ENCODE assay signal across 8 mouse cellular contexts in genomic region chr17:28349901-28350465, GRCm38 (mm10). TPM values are rescaled to one million over a fixed set of nuclear protein-coding genes. Genes with fewer than 3 reads are reported as not detected.
DNase-seq lines count a peak whose midpoint lies in the region; ATAC-seq lines count a peak whose summit lies in the region.

No protein-coding gene starts in this region.

- peak; percentile 43 for ATAC-seq in midbrain, embryonic 14.5 days (ENCODE audit: low FRiP score, low TSS enrichment)

- no peaks in the 10 kb centered on the region for H3K9me3 ChIP-seq in midbrain, embryonic 14.5 days (ENCODE audit: control insufficient read depth, low read length)

- peak overlapping the region; percentile 88 for H3K4me2 ChIP-seq in midbrain, embryonic 14.5 days (ENCODE audit: low read length)

- peaks cover 19% of the 10 kb centered on the region for H3K27me3 ChIP-seq in midbrain, embryonic 14.5 days (ENCODE audit: control insufficient read depth, insufficient read depth, low read length)

- peak overlapping the region; percentile 41; the same call in 1 of the 2 replicates for H3K27ac ChIP-seq in midbrain, embryonic 14.5 days (replicated peaks; ENCODE audit: low read depth, low read length)

- H3K36me3 ChIP-seq in midbrain, embryonic 14.5 days (ENCODE audit: control insufficient read depth, insufficient read depth, low read length): no peaks in the 10 kb centered on the region

- H3K9ac ChIP-seq in midbrain, embryonic 14.5 days (replicated peaks; ENCODE audit: low read length): peak overlapping the region; percentile 58

- WGBS in midbrain, embryonic 14.5 days: under 1% methylated on average over 51 of the region's 54 CpGs

- intact Hi-C loops in gastrocnemius, postnatal 14 days (cut with DNase I; ENCODE audit: low total_unique reads): no loop called here

- peak overlapping the region; percentile 54 for H3K4me3 ChIP-seq in midbrain, embryonic 14.5 days (replicated peaks; ENCODE audit: low read depth, low read length)

- H3K4me1 ChIP-seq in midbrain, embryonic 14.5 days (ENCODE audit: control insufficient read depth, insufficient read depth, low read length): peaks cover 14% of the 10 kb centered on the region

- peak; percentile 50 to 57 for DNase-seq in adrenal gland, adult 18-20 months (ENCODE audit: low spot score in 2 of 2)
- no peak for DNase-seq in adrenal gland, adult 8-10 months
- DNase-seq in adrenal gland, adult 2 months: peak; percentile 78
- peak; percentile 56 for DNase-seq in gastrocnemius, postnatal 14 days
- peak; percentile 82 for DNase-seq in kidney, adult 9 months
- peak; percentile 68 for DNase-seq in midbrain, embryonic 14.5 days
- DNase-seq in spleen, postnatal 14 days (ENCODE audit: low spot score in 2 of 2): no peak
- DNase-seq in cerebellum, adult 18-20 months: no peak

RNA-seq across cellular contexts. Expression of gene Tead3, which starts 0.6 kb away (rescaled TPM):
- 1 to 10 TPM; 7.4 to 8.5 TPM for total RNA-seq in adrenal gland, adult 18-20 months (2021)
- 10 to 100 TPM in 3 of 4 experiments, 1 to 10 TPM in 1; 8.5 to 21.1 (median 13.3) TPM for total RNA-seq in adrenal gland, adult 8-10 months (2022)
- 10 to 100 TPM in 1 of 2 experiments, 1 to 10 TPM in 1; 8.6 to 12.5 TPM for total RNA-seq in adrenal gland, adult 2 months (2021)
- 15.9 and 17.6 TPM in 2 replicates for polyA plus RNA-seq in adrenal gland, adult 2 months (2012; rRNA removed)
- total RNA-seq in gastrocnemius, postnatal 14 days (2021): 10 to 100 TPM in 1 of 2 experiments, 1 to 10 TPM in 1; 9.3 to 11.5 TPM
- polyA plus RNA-seq in midbrain, embryonic 14.5 days (2014; fragmentation: Nextera tagmentation; extraction: Ambion mirVana): 0.78 and 1.7 TPM in 2 replicates

RNA-seq across cellular contexts. Expression of gene Tulp1, which starts 15.0 kb away (rescaled TPM):
- not detected for total RNA-seq in adrenal gland, adult 18-20 months (2021)
- under 1 TPM in 2 of 4 experiments, not detected in 2; 0.16 to 0.49 TPM for total RNA-seq in adrenal gland, adult 8-10 months (2022)
- not detected for total RNA-seq in adrenal gland, adult 2 months (2021)
- 0.49 and 0.91 TPM in 2 replicates for polyA plus RNA-seq in adrenal gland, adult 2 months (2012; rRNA removed)
- total RNA-seq in gastrocnemius, postnatal 14 days (2021): not detected
- 1.4 and 1.5 TPM in 2 replicates for polyA plus RNA-seq in midbrain, embryonic 14.5 days (2014; fragmentation: Nextera tagmentation; extraction: Ambion mirVana)

RNA-seq across cellular contexts. Expression of gene Rpl10a, which starts 21.7 kb away (rescaled TPM):
- 100 to 1,000 TPM; 760 to 827 TPM for total RNA-seq in adrenal gland, adult 18-20 months (2021)
- total RNA-seq in adrenal gland, adult 8-10 months (2022): 100 to 1,000 TPM; 742 to 804 (median 775) TPM
- 100 to 1,000 TPM; 826 to 935 TPM for total RNA-seq in adrenal gland, adult 2 months (2021)
- 2,217 and 2,897 TPM in 2 replicates for polyA plus RNA-seq in adrenal gland, adult 2 months (2012; rRNA removed)
- total RNA-seq in gastrocnemius, postnatal 14 days (2021): 100 to 1,000 TPM; 541 to 620 TPM
- 401 and 423 TPM in 2 replicates for polyA plus RNA-seq in midbrain, embryonic 14.5 days (2014; fragmentation: Nextera tagmentation; extraction: Ambion mirVana)

RNA-seq across cellular contexts. Expression of gene Fance, which starts 36.7 kb away (rescaled TPM):
- total RNA-seq in adrenal gland, adult 18-20 months (2021): 10 to 100 TPM; 18.2 to 23.7 TPM
- total RNA-seq in adrenal gland, adult 8-10 months (2022): 10 to 100 TPM; 24.9 to 45.2 (median 36.2) TPM
- total RNA-seq in adrenal gland, adult 2 months (2021): 10 to 100 TPM; 19.5 to 22.5 TPM
- 27.8 and 31.5 TPM in 2 replicates for polyA plus RNA-seq in adrenal gland, adult 2 months (2012; rRNA removed)
- total RNA-seq in gastrocnemius, postnatal 14 days (2021): 10 to 100 TPM; 10.2 to 10.4 TPM
- 19.5 and 24.3 TPM in 2 replicates for polyA plus RNA-seq in midbrain, embryonic 14.5 days (2014; fragmentation: Nextera tagmentation; extraction: Ambion mirVana)

Comparison
In these comparisons a context has a peak if more than half of its experiments do, and no peak if none do; other contexts are left out.
1. DNase-seq: peak in adrenal gland, adult 18-20 months (2 of 2), adrenal gland, adult 2 months (single experiment), gastrocnemius, postnatal 14 days (single experiment), kidney, adult 9 months (single experiment) and midbrain, embryonic 14.5 days (single experiment); none in adrenal gland, adult 8-10 months (single experiment), spleen, postnatal 14 days (0 of 2) and cerebellum, adult 18-20 months (0 of 2).